Mouse (Mus musculus) adrenal gland, adult 2 months (tissue): ENCODE measurements around the gene Sh3bp5. TPM values are rescaled to one million over a fixed set of nuclear protein-coding genes. Genes with fewer than 3 reads are reported as not detected.

Experiments
- polyA plus RNA-seq: library from polyadenylated mRNA; depleted of rRNA; stranded (reverse); fragments of >200 nt; gene quantifications from 2 replicates; pipeline ENCODE4 v1.2.3, GENCODE M21; 2012; rRNA removed
- total RNA-seq, 2 experiments: library from RNA; stranded (reverse); gene quantifications; 2 replicates each; pipeline ENCODE4 v1.2.3; 2021

Sh3bp5 gene
- total and polyA plus RNA-seq, 3 experiments, result 28.5 to 164 (median 111) TPM

Other genes starting within 250 kb of the Sh3bp5 start
- 1 to 10 TPM; 1.3 to 1.7 TPM for gene Tnnc1, start 227.8 kb downstream of the Sh3bp5 start, total RNA-seq
- 0.36 TPM in 1 of 2 replicates, not detected in the other for gene Tnnc1, start 227.8 kb downstream of the Sh3bp5 start, polyA plus RNA-seq
- gene Nisch, start 219.1 kb downstream of the Sh3bp5 start, total RNA-seq, result 100 to 1,000 TPM; 249 to 309 TPM
- 412 and 462 TPM in 2 replicates for gene Nisch, start 219.1 kb downstream of the Sh3bp5 start, polyA plus RNA-seq
- gene Sema3g, start 218.2 kb downstream of the Sh3bp5 start, total RNA-seq, result 10 to 100 TPM in 1 of 2 experiments, 1 to 10 TPM in 1; 5.2 to 11.2 TPM
- gene Sema3g, start 218.2 kb downstream of the Sh3bp5 start, polyA plus RNA-seq, result 8.7 and 10.9 TPM in 2 replicates
- 1 to 10 TPM; 6.1 to 7.3 TPM for gene Phf7, start 184.8 kb downstream of the Sh3bp5 start, total RNA-seq
- gene Phf7, start 184.8 kb downstream of the Sh3bp5 start, polyA plus RNA-seq, result 4.6 and 4.8 TPM in 2 replicates
- gene Bap1, start 184.6 kb downstream of the Sh3bp5 start, total RNA-seq, result 10 to 100 TPM; 59.5 to 60.5 TPM
- 63.2 and 72.0 TPM in 2 replicates for gene Bap1, start 184.6 kb downstream of the Sh3bp5 start, polyA plus RNA-seq
- 1 to 10 TPM; 1.7 to 2.1 TPM for gene Dnah1, start 112.2 kb downstream of the Sh3bp5 start, total RNA-seq
- 0.71 and 1.3 TPM in 2 replicates for gene Dnah1, start 112.2 kb downstream of the Sh3bp5 start, polyA plus RNA-seq
- 10 to 100 TPM; 37.3 to 53.5 TPM for gene Capn7, start 99.4 kb downstream of the Sh3bp5 start, total RNA-seq
- 12.7 and 13.0 TPM in 2 replicates for gene Capn7, start 99.4 kb downstream of the Sh3bp5 start, polyA plus RNA-seq
- 10 to 100 TPM; 51.9 to 76.2 TPM for gene Eaf1, start 58.3 kb upstream of the Sh3bp5 start, total RNA-seq
- gene Eaf1, start 58.3 kb upstream of the Sh3bp5 start, polyA plus RNA-seq, result 54.2 and 66.7 TPM in 2 replicates
- 10 to 100 TPM; 18.7 TPM for gene Mettl6, start 59.0 kb upstream of the Sh3bp5 start, total RNA-seq
- gene Mettl6, start 59.0 kb upstream of the Sh3bp5 start, polyA plus RNA-seq, result 3.8 and 5.0 TPM in 2 replicates
- gene Colq, start 155.3 kb upstream of the Sh3bp5 start, total RNA-seq, result not detected
- 0.06 and 0.10 TPM in 2 replicates for gene Colq, start 155.3 kb upstream of the Sh3bp5 start, polyA plus RNA-seq
- 1 to 10 TPM in 1 of 2 experiments, not detected in 1; 2.3 TPM for gene Gm49387, start 204.8 kb upstream of the Sh3bp5 start, total RNA-seq
- gene Gm49387, start 204.8 kb upstream of the Sh3bp5 start, polyA plus RNA-seq, result 1.9 TPM in 1 of 2 replicates, not detected in the other
- gene Btd, start 204.9 kb upstream of the Sh3bp5 start, total RNA-seq, result 10 to 100 TPM; 55.6 to 63.4 TPM
- gene Btd, start 204.9 kb upstream of the Sh3bp5 start, polyA plus RNA-seq, result 45.8 and 46.2 TPM in 2 replicates
- 10 to 100 TPM; 38.9 to 67.1 TPM for gene Hacl1, start 205.2 kb upstream of the Sh3bp5 start, total RNA-seq
- gene Hacl1, start 205.2 kb upstream of the Sh3bp5 start, polyA plus RNA-seq, result 10.8 and 15.2 TPM in 2 replicates